Mouse (Mus musculus) embryonic facial prominence, embryonic 15.5 days (tissue): ENCODE data around the gene Galnt9. TPM values are rescaled to one million over a fixed set of nuclear protein-coding genes. Genes with fewer than 3 reads are reported as not detected.

Experiments
- ATAC-seq: fragments of 200-750 bp; cut with Nextera tagmentation; 2 replicates; pipeline ENCODE4 v1.8.0; 2017; ENCODE audit warnings: low read depth, moderate TSS enrichment; ENCODE audit not compliant: insufficient number of reproducible peaks, low FRiP score, low TSS enrichment
- H3K27ac ChIP-seq: fragments of 300-500 bp; sonication (generic); replicated peaks from 2 replicates; pipeline ENCODE4 v1.5.1; 2015; ENCODE audit warnings: mild to moderate bottlenecking, inconsistent platforms
- H3K27me3 ChIP-seq: fragments of 300-500 bp; sonication (generic); 2 replicates; pipeline ENCODE4 v1.6.1; 2015; ENCODE audit warnings: inconsistent platforms
- H3K36me3 ChIP-seq: fragments of 300-500 bp; sonication (generic); 2 replicates; pipeline ENCODE4 v1.6.1; 2015; ENCODE audit warnings: mild to moderate bottlenecking, inconsistent platforms
- H3K4me1 ChIP-seq: fragments of 300-500 bp; sonication (generic); 2 replicates; pipeline ENCODE4 v1.6.1; 2015; ENCODE audit warnings: inconsistent platforms
- H3K4me2 ChIP-seq: fragments of 300-500 bp; sonication (generic); replicated peaks from 2 replicates; pipeline ENCODE4 v1.6.1; 2015; ENCODE audit warnings: mild to moderate bottlenecking, inconsistent platforms
- H3K4me3 ChIP-seq: fragments of 300-500 bp; sonication (generic); replicated peaks from 2 replicates; pipeline ENCODE4 v1.5.1; 2015; ENCODE audit warnings: mild to moderate bottlenecking, inconsistent platforms
- H3K9ac ChIP-seq: fragments of 300-500 bp; sonication (generic); 2 replicates; pipeline ENCODE4 v1.6.1; 2015; ENCODE audit warnings: inconsistent platforms
- H3K9me3 ChIP-seq: fragments of 300-500 bp; sonication (generic); replicated peaks from 2 replicates; pipeline ENCODE4 v1.6.1; 2016; ENCODE audit warnings: inconsistent platforms
- WGBS: fragments of 180-500 bp; shearing (Covaris S2); methylation state at CpG from one replicate; pipeline ENCODE4 v1.1.7; 2015; 5-methylcytosine and 5-hydroxymethylcytosine counted together
- polyA plus RNA-seq: library from polyadenylated mRNA; unstranded; fragments of >200 nt; fragmentation: Nextera tagmentation; extraction: Ambion mirVana; gene quantifications from 2 replicates; pipeline ENCODE4 v1.2.1, GENCODE M21; 2015

The Galnt9 gene
- polyA plus RNA-seq, 1 experiment from 2014 or later: 1.6 TPM

DNA sequence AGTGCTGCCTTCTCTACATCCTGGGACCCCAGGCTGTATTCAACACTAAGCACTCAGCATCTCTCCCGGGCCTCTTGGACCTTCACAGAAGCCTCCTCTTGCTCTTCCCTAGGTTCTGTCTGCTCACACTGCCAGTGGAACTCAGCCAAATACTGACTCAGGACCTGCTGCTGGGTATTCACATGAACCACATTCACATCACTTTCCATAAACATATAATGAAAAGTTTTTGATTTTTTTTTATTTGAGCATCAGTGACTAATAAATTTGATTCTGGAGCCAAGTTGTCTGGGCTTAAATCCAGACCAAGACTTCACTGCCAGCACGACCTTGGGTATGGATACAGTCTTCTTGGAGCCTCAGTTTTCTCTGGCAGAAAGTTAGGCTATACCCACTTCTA, 3.2 kb upstream of the Galnt9 start:
- Histone ChIP-seq H3K9ac (no peak overlapping the region), H3K36me3 (no peaks in the 10 kb centered on the region), H3K4me3 (no peak overlapping the region), H3K27me3 (peaks cover 49% of the 10 kb centered on the region), H3K27ac (no peak overlapping the region), H3K4me1 (peaks cover 11% of the 10 kb centered on the region), H3K9me3 (no peaks in the 10 kb centered on the region), H3K4me2 (no peak overlapping the region)
- WGBS: 45% methylated on average over 2 of the region's 2 CpGs
- ATAC-seq: no peak

GRCm38 (mm10) chr5:110541456-110541855, 2.7 kb upstream of the Galnt9 start:
- H3K9ac ChIP-seq: no peak overlapping the region
- H3K4me3 ChIP-seq: no peak overlapping the region
- peaks cover 54% of the 10 kb centered on the region for H3K27me3 ChIP-seq
- H3K4me1 ChIP-seq: peaks cover 11% of the 10 kb centered on the region
- H3K4me2 ChIP-seq: no peak overlapping the region
- H3K27ac ChIP-seq: no peak overlapping the region
- no peaks in the 10 kb centered on the region for H3K9me3 ChIP-seq
- ATAC-seq: no peak
- WGBS: 73% methylated on average over 6 of the region's 6 CpGs
- H3K36me3 ChIP-seq: no peaks in the 10 kb centered on the region

DNA sequence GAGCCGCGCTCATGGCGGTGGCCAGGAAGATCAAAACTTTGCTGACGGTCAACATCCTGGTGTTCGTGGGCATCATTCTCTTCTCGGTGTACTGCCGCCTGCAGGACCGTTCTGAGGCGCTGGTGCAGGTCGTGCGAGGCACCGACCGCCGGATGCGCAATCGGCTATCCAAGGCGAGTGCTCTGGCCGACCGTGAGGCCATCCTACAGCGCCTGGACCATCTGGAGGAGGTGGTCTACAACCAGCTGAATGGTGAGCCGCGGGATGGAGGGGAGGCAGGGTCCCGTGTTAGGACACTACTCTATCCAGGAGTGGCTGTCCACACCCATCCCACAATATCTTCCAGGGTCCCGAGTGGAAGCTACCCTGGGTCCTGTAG, 525 bp downstream of the Galnt9 start:
- peaks cover 11% of the 10 kb centered on the region for H3K4me1 ChIP-seq
- peak overlapping the region; percentile 84 for H3K4me2 ChIP-seq
- no peaks in the 10 kb centered on the region for H3K36me3 ChIP-seq
- H3K9me3 ChIP-seq: no peaks in the 10 kb centered on the region
- H3K27ac ChIP-seq: no peak overlapping the region
- H3K9ac ChIP-seq: no peak overlapping the region
- peak overlapping the region; percentile 44 for H3K4me3 ChIP-seq
- WGBS: 3% methylated on average over 24 of the region's 24 CpGs
- no peak for ATAC-seq
- peaks cover 61% of the 10 kb centered on the region for H3K27me3 ChIP-seq

GRCm38 (mm10) chr5:110545311-110545710, 1.2 kb downstream of the Galnt9 start:
- Histone ChIP-seq H3K9ac (no peak overlapping the region), H3K27ac (no peak overlapping the region), H3K4me2 (no peak overlapping the region), H3K27me3 (peaks cover 61% of the 10 kb centered on the region), H3K4me1 (peaks cover 11% of the 10 kb centered on the region), H3K36me3 (no peaks in the 10 kb centered on the region), H3K9me3 (no peaks in the 10 kb centered on the region), H3K4me3 (0 out of 2 replicates have a peak overlapping the region, but pooled peaks have one; percentile 44)
- WGBS: 80% methylated on average over 7 of the region's 7 CpGs
- ATAC-seq: no peak

DNA sequence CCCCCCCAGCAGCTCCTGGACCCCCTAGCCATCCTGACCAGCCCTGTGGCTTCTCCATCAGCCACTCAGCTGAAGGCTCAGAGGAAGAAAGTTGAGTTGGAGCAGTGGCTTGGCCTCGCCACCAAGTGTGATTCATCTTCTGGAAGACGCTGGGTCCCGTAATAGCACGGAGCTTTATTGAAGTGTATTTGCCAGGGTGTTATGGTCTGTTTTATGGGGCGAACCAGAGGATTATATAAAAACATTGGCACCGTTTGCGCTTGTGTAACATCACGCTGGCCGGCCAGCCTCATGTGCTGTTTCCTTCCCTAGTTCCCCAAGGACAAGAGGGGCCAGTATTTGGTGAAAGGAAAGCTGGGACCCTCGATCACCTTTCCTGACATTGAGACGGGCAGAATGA, 2.0 kb downstream of the Galnt9 start:
- H3K36me3 ChIP-seq: no peaks in the 10 kb centered on the region
- 85% methylated on average over 11 of the region's 11 CpGs for WGBS

GRCm38 (mm10) chr5:110546726-110547406, 2.7 kb downstream of the Galnt9 start:
- Histone ChIP-seq H3K4me3 (no peak overlapping the region), H3K4me1 (peaks cover 11% of the 10 kb centered on the region), H3K27me3 (peaks cover 54% of the 10 kb centered on the region), H3K9ac (no peak overlapping the region), H3K27ac (no peak overlapping the region), H3K9me3 (no peaks in the 10 kb centered on the region), H3K4me2 (no peak overlapping the region), H3K36me3 (no peaks in the 10 kb centered on the region)
- WGBS: 70% methylated on average over 5 of the region's 5 CpGs
- no peak for ATAC-seq

More for the DNA sequence above, 2.0 kb downstream of the Galnt9 start:
- Histone ChIP-seq H3K9me3 (no peaks in the 10 kb centered on the region), H3K4me2 (no peak overlapping the region), H3K4me1 (peaks cover 11% of the 10 kb centered on the region), H3K9ac (no peak overlapping the region), H3K27me3 (peaks cover 58% of the 10 kb centered on the region), H3K27ac (no peak overlapping the region), H3K4me3 (no peak overlapping the region)
- no peak for ATAC-seq

GRCm38 (mm10) chr5:110548446-110548845, 4.3 kb downstream of the Galnt9 start:
- peaks cover 11% of the 10 kb centered on the region for H3K4me1 ChIP-seq
- no peaks in the 10 kb centered on the region for H3K9me3 ChIP-seq
- H3K4me3 ChIP-seq: no peak overlapping the region
- no peak overlapping the region for H3K4me2 ChIP-seq
- H3K9ac ChIP-seq: no peak overlapping the region
- H3K36me3 ChIP-seq: no peaks in the 10 kb centered on the region
- no peak for ATAC-seq
- WGBS: 45% methylated on average over 7 of the region's 7 CpGs
- H3K27me3 ChIP-seq: peaks cover 41% of the 10 kb centered on the region
- no peak overlapping the region for H3K27ac ChIP-seq

DNA sequence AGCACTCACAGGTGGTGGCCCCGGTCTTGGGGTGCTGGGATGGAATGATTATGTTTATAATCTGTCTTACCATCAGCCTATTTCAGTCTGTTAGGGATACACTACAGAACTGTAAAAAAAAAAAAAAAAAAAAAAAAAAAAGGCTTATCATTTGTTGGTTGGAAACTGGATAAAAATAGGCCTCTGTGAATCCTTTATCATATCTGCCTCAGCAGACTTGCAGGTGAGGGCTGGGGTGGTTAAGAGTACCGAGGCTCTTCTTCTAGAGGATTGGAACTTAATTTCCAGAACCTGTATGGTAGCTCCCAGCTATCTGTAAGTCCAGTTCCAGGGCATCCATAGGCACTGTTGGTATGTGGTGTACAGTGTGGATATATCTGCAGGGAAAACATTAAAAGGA, 6.0 kb downstream of the Galnt9 start:
- Histone ChIP-seq H3K27me3 (peaks cover 24% of the 10 kb centered on the region), H3K4me3 (no peak overlapping the region), H3K9ac (no peak overlapping the region), H3K9me3 (no peaks in the 10 kb centered on the region), H3K4me2 (no peak overlapping the region), H3K4me1 (no peaks in the 10 kb centered on the region), H3K27ac (no peak overlapping the region), H3K36me3 (no peaks in the 10 kb centered on the region)
- ATAC-seq: no peak
- WGBS: 59% methylated on average over 2 of the region's 2 CpGs

DNA sequence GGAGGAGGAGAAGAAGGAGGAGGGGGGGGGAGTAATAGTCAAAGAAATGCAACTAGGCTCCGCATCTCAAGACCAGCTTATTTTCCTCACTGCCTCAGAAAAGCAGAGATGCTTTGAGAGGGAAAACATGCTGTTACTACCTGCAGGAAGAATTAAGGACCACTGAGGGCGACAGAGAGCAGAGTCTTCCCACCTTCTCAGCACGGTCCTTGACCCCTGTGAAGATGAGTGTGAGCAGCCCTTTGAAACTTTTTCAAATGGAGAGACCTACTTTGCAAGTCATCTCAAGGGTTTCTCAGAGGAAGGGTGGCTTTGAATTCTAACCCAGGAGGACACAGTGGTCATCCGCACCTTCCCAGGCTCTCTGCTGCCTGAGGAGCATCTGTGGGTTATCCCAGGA, 6.7 kb downstream of the Galnt9 start:
- no peak for ATAC-seq
- Histone ChIP-seq H3K9ac (no peak overlapping the region), H3K27ac (no peak overlapping the region), H3K27me3 (peaks cover 17% of the 10 kb centered on the region), H3K4me3 (no peak overlapping the region), H3K9me3 (no peaks in the 10 kb centered on the region), H3K36me3 (no peaks in the 10 kb centered on the region), H3K4me1 (no peaks in the 10 kb centered on the region), H3K4me2 (no peak overlapping the region)
- WGBS: 17% methylated on average over 4 of the region's 4 CpGs

- Histone ChIP-seq H3K36me3 (no peaks in the 10 kb centered on the region), H3K4me2 (no peak overlapping the region), H3K4me1 (no peaks in the 10 kb centered on the region), H3K9ac (no peak overlapping the region), H3K4me3 (no peak overlapping the region), H3K27ac (no peak overlapping the region), H3K27me3 (peaks cover 6% of the 10 kb centered on the region; the same call in 1 of the 2 replicates), H3K9me3 (no peaks in the 10 kb centered on the region)
- ATAC-seq: no peak
- 63% methylated on average over 3 of the region's 3 CpGs for WGBS
Measured at GRCm38 (mm10) chr5:110552005-110552404, 7.8 kb downstream of the Galnt9 start.

DNA sequence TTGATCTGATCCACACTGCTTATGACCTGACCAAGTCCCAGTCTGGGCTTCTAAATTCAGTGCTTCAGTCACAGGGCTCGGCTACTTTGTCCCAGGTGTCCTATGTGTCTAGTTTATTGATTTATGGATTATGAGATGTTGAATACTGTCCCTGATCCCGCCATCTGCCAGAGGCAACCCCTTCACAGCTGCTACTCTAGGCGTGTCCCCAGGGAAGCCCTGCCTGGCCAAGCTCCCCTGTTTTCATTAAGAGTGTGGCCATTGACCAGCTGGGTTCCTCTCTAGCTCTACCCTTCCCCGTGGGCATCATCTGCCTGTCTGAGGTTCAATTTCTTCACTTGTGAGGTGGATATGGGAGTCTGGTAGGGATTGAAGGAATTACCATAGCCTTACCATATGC, 9.2 kb downstream of the Galnt9 start:
- H3K27me3 ChIP-seq: peaks cover 4% of the 10 kb centered on the region; the same call in 1 of the 2 replicates
- H3K9ac ChIP-seq: no peak overlapping the region
- no peak for ATAC-seq
- H3K36me3 ChIP-seq: no peaks in the 10 kb centered on the region
- no peak overlapping the region for H3K4me3 ChIP-seq
- H3K27ac ChIP-seq: no peak overlapping the region
- H3K4me1 ChIP-seq: no peaks in the 10 kb centered on the region
- H3K9me3 ChIP-seq: no peaks in the 10 kb centered on the region
- WGBS: 68% methylated on average over 4 of the region's 4 CpGs
- no peak overlapping the region for H3K4me2 ChIP-seq

DNA sequence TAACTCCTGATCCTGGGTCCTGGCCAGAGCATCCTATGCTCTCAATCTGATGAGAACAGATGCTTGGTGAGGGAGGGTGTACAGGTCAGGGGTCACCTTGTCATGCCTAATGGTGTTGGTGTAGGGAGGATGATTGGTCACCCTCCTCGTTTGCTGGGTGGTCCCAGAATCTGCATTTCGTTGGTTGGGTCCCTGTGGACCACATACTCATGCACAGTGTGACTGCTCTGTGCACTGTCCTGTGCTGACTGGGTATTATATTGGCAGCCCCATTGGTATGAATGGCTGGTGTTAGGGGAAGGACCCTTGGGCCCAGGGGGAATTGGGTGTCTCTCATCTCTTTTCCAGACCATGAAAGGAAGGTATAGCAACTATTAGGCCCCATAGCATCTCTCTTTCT, 11.0 kb downstream of the Galnt9 start:
- Histone ChIP-seq H3K4me1 (no peaks in the 10 kb centered on the region), H3K27me3 (0 out of 2 replicates have a peak, but pooled peaks cover 4% of the 10 kb centered on the region), H3K36me3 (no peaks in the 10 kb centered on the region), H3K9ac (no peak overlapping the region), H3K4me3 (no peak overlapping the region), H3K9me3 (no peaks in the 10 kb centered on the region), H3K27ac (no peak overlapping the region), H3K4me2 (no peak overlapping the region)
- WGBS: 41% methylated on average over 2 of the region's 2 CpGs
- ATAC-seq: peak; percentile 60; the same call in 1 of the 2 replicates
